Mouse (Mus musculus): ENCODE data around the gene Fam207a. TPM values are rescaled to one million over a fixed set of nuclear protein-coding genes. Genes with fewer than 3 reads are reported as not detected.

Fam207a gene
- polyA plus RNA-seq, 1 experiment, result 179 TPM

GRCm38 (mm10) chr10:77517066-77517620, 1.6 kb upstream of the Fam207a start:
- no peak for TF ChIP-seq GATA1 (IDR thresholded peaks at IDR 0.05; ENCODE audit: low read length)

GRCm38 (mm10) chr10:77516379-77516951, 880 bp upstream of the Fam207a start:
- no peak for TF ChIP-seq GATA1 (IDR thresholded peaks at IDR 0.05; ENCODE audit: low read length)

- no peak for TF ChIP-seq GATA1 (IDR thresholded peaks at IDR 0.05; ENCODE audit: low read length)
Measured at GRCm38 (mm10) chr10:77510225-77510982, 5.2 kb downstream of the Fam207a start.

GRCm38 (mm10) chr10:77509403-77510187, 6.0 kb downstream of the Fam207a start:
- no peak for TF ChIP-seq GATA1 (IDR thresholded peaks at IDR 0.05; ENCODE audit: low read length)

- no peak for TF ChIP-seq GATA1 (IDR thresholded peaks at IDR 0.05; ENCODE audit: low read length)
Measured at GRCm38 (mm10) chr10:77508744-77509143, 6.8 kb downstream of the Fam207a start.

- TF ChIP-seq GATA1 (IDR thresholded peaks at IDR 0.05; ENCODE audit: low read length), result no peak
Measured at GRCm38 (mm10) chr10:77507779-77508178, 7.8 kb downstream of the Fam207a start.

DNA sequence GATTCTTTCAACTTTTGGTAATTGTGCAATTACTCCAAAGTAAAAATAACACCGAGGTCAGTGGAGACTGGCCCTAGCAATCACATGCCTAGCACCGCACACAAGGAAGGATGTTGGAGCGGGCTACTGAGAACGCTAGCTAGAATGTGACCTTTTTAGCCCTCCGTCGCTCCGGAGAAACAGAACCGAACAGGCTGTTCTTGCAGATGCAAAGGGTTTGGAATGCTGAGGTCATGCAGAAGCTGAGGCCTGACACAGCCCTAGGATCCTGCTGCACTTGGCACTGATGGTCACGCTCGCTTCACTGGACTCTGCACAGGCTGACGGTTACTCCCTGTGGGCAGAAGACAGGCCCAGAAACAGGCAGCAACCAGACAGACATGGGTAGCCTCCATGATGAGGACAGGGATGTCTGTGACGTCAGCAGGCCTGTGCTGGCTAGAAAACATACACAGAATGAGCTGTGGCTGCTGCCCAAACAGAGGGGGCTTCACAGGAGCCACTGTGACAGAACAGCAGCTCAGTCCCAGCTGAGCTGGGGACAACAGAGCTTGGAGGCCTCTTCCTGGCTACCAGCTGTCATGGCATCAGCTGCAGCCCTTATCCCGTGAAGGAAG, 8.5 kb downstream of the Fam207a start:
- TF ChIP-seq GATA1 (IDR thresholded peaks at IDR 0.05; ENCODE audit: low read length), result no peak

DNA sequence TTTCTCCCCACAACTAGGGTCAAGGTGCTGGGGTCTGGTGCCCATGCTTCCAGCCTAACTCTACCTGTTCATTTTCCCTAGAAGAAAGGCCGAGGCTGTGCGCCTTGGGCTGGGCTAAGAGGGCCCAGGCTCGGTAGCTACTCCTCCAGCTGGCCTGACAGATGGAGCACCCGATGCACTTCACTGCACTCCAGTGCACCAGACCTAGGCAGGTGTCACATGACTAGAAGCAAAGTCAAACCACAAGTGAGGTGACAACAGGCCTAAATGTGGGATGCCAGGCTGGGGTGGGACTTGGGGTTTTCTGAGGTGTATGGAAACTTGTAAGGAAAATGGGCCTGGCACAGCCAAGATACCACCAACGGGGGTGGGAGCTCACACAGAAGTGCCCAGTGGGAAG, 9.1 kb downstream of the Fam207a start:
- TF ChIP-seq GATA1 (IDR thresholded peaks at IDR 0.05; ENCODE audit: low read length), result no peak

- TF ChIP-seq GATA1 (IDR thresholded peaks at IDR 0.05; ENCODE audit: low read length), result no peak
Measured at GRCm38 (mm10) chr10:77504143-77504542, 11.4 kb downstream of the Fam207a start.

GRCm38 (mm10) chr10:77502967-77503922, 12.3 kb downstream of the Fam207a start:
- no peak for TF ChIP-seq GATA1 (IDR thresholded peaks at IDR 0.05; ENCODE audit: low read length)

- no peak for TF ChIP-seq GATA1 (IDR thresholded peaks at IDR 0.05; ENCODE audit: low read length)
Measured at GRCm38 (mm10) chr10:77500636-77501035, 14.9 kb downstream of the Fam207a start.

- no peak for TF ChIP-seq GATA1 (IDR thresholded peaks at IDR 0.05; ENCODE audit: low read length)
Measured at GRCm38 (mm10) chr10:77498254-77498653, 17.3 kb downstream of the Fam207a start.

DNA sequence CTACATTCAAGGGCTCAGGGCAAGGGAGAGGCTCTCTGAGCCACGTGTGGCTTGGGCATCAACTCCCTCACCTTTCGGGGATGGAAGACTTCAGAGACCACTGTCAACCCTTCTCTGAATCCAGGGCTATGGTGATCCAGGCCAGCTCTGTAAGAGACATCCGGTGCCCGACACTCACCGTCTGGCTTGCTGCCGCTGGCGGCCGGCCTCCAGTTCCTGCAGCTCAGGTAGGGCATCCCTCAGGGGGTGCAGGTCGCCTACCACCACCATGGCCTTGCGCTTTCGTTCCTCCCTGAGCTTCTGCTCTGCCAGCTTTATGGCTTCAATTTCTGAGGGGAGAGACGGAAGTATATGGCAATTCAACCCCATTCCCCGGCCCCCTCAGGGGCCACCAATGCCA, 18.4 kb downstream of the Fam207a start:
- no peak for TF ChIP-seq GATA1 (IDR thresholded peaks at IDR 0.05; ENCODE audit: low read length)

- no peak for TF ChIP-seq GATA1 (IDR thresholded peaks at IDR 0.05; ENCODE audit: low read length)
Measured at GRCm38 (mm10) chr10:77492885-77493284, 22.7 kb downstream of the Fam207a start.

Measured in G1E-ER4 (cell line).